Mouse (Mus musculus) retina, postnatal 1 day (tissue): Measurements from ENCODE around the gene Krt82.
"Not testable (repeated sequence)": the region's sequence is repeated elsewhere in the genome, so short reads cannot be mapped to it uniquely, and the experiment has no call there.

Experiments
- DNase-seq: peaks from one replicate; pipeline ENCODE4 v3.0.0-alpha.2; 2012

The Krt82 gene

GRCm38 (mm10) chr15:101550567-101550966 is at the start of gene Krt82:
Gene Krt82 (minus strand): TSS chr15:101550667.
- DNase-seq: no peak

- peak; percentile 78 for DNase-seq
Observed at GRCm38 (mm10) chr15:101599123-101599522, 48.7 kb upstream of the Krt82 start.

GRCm38 (mm10) chr15:101588216-101588615 is 37.7 kb upstream of the Krt82 start:
- peak; percentile 29 for DNase-seq

GRCm38 (mm10) chr15:101584456-101584855 is 34.0 kb upstream of the Krt82 start:
- no peak for DNase-seq

GRCm38 (mm10) chr15:101583211-101583965 is 32.9 kb upstream of the Krt82 start:
- DNase-seq: no peak

- no peak for DNase-seq
Observed at GRCm38 (mm10) chr15:101581701-101582100, 31.2 kb upstream of the Krt82 start.

- DNase-seq: no peak
Observed at GRCm38 (mm10) chr15:101575506-101575905, 25.0 kb upstream of the Krt82 start.

- DNase-seq: no peak
Observed at GRCm38 (mm10) chr15:101573796-101574345, 23.4 kb upstream of the Krt82 start, which contains the start of gene Krt75. Gene Krt75 (minus strand): TSS chr15:101573904.

- DNase-seq: no peak
Observed at GRCm38 (mm10) chr15:101567780-101568179, 17.3 kb upstream of the Krt82 start.

- DNase-seq: no peak
Observed at GRCm38 (mm10) chr15:101562850-101563249, 12.4 kb upstream of the Krt82 start, which contains the start of gene Krt90. Gene Krt90 (minus strand): TSS chr15:101562950.

- peak; percentile 80 for DNase-seq
Observed at GRCm38 (mm10) chr15:101558034-101558646, 7.7 kb upstream of the Krt82 start.

- DNase-seq: peak; percentile 87
Observed at GRCm38 (mm10) chr15:101553169-101553568, 2.7 kb upstream of the Krt82 start.

- no peak for DNase-seq
Observed at GRCm38 (mm10) chr15:101552188-101552587, 1.7 kb upstream of the Krt82 start.

GRCm38 (mm10) chr15:101544478-101544877 is 6.0 kb downstream of the Krt82 start:
- DNase-seq: peak; percentile 67

- no peak for DNase-seq
Observed at GRCm38 (mm10) chr15:101542543-101542942, 7.9 kb downstream of the Krt82 start.

GRCm38 (mm10) chr15:101538580-101538900 is 11.9 kb downstream of the Krt82 start:
- no peak for DNase-seq

GRCm38 (mm10) chr15:101537864-101538579 is 12.4 kb downstream of the Krt82 start:
- DNase-seq: no peak

- peak; percentile 45 for DNase-seq
Observed at GRCm38 (mm10) chr15:101536054-101536850, 14.2 kb downstream of the Krt82 start.

GRCm38 (mm10) chr15:101532720-101533119 is 17.7 kb downstream of the Krt82 start, which contains the start of gene Krt84:
Gene Krt84 (minus strand): TSS chr15:101532820.
- DNase-seq: no peak

- no peak for DNase-seq
Observed at GRCm38 (mm10) chr15:101522556-101523232, 27.8 kb downstream of the Krt82 start.

GRCm38 (mm10) chr15:101519792-101520191 is 30.7 kb downstream of the Krt82 start:
- DNase-seq: peak; percentile 82

GRCm38 (mm10) chr15:101517161-101517560 is 33.3 kb downstream of the Krt82 start, which contains the start of gene Gm49425:
Gene Gm49425 (minus strand): TSS chr15:101517261.
- not testable (repeated sequence) for DNase-seq
